Mouse (Mus musculus): ENCODE measurements around the gene Zfp663. TPM values are rescaled to one million over a fixed set of nuclear protein-coding genes. Genes with fewer than 3 reads are reported as not detected.
A peak's percentile ranks its signal among the peaks of the same experiment; 100 is the strongest.

Zfp663 gene
- polyA plus RNA-seq (2014; fragmentation: Nextera tagmentation; extraction: Ambion mirVana) = 0.28 and 0.69 TPM in 2 replicates

GRCm38 (mm10) chr2:165368496-165368895 lies at the start of gene Zfp663:
Gene Zfp663, minus strand, starts transcription at chr2:165368729.
- Histone ChIP-seq H3K4me2 (peak within 1 kb of the TSS; percentile 59), H3K27me3 (ENCODE audit: control insufficient read depth, insufficient read depth, low read length) (peaks cover 27% of the 10 kb centered on the region), H3K36me3 (ENCODE audit: control insufficient read depth, insufficient read depth, low read length) (no peaks in the 10 kb centered on the region), H3K27ac (ENCODE audit: low read depth, low read length) (no peak within 1 kb of the TSS), H3K4me1 (ENCODE audit: control insufficient read depth, insufficient read depth, low read length) (peaks cover 12% of the 10 kb centered on the region), H3K4me3 (ENCODE audit: low read depth, low read length) (peak within 1 kb of the TSS; percentile 34), H3K9me3 (replicated peaks; ENCODE audit: control insufficient read depth, low read length) (no peaks in the 10 kb centered on the region), H3K9ac (ENCODE audit: low read depth, low read length) (no peak within 1 kb of the TSS)
- no peak for ATAC-seq (replicated peaks; ENCODE audit: insufficient number of reproducible peaks, low FRiP score, low TSS enrichment)
- WGBS (ENCODE audit: insufficient replicate concordance) = 2% methylated on average over 27 of the region's 27 CpGs

GRCm38 (mm10) chr2:165417291-165417690 lies 48.8 kb upstream of the Zfp663 start:
- H3K9me3 ChIP-seq (replicated peaks; ENCODE audit: control insufficient read depth, low read length) = no peaks in the 10 kb centered on the region
- no peak overlapping the region for H3K9ac ChIP-seq (ENCODE audit: low read depth, low read length)
- H3K36me3 ChIP-seq (ENCODE audit: control insufficient read depth, insufficient read depth, low read length) = no peaks in the 10 kb centered on the region
- WGBS (ENCODE audit: insufficient replicate concordance) = 61% methylated on average over 7 of the region's 7 CpGs
- H3K27ac ChIP-seq (ENCODE audit: low read depth, low read length) = no peak overlapping the region
- 0 out of 2 replicates have a peak, but pooled peaks cover 3% of the 10 kb centered on the region for H3K4me1 ChIP-seq (ENCODE audit: control insufficient read depth, insufficient read depth, low read length)
- no peak; the same call in 1 of the 2 replicates for ATAC-seq (replicated peaks; ENCODE audit: insufficient number of reproducible peaks, low FRiP score, low TSS enrichment)
- H3K4me3 ChIP-seq (ENCODE audit: low read depth, low read length) = no peak overlapping the region
- H3K4me2 ChIP-seq = no peak overlapping the region
- H3K27me3 ChIP-seq (ENCODE audit: control insufficient read depth, insufficient read depth, low read length) = no peaks in the 10 kb centered on the region

- H3K4me2 ChIP-seq = no peak overlapping the region
- no peaks in the 10 kb centered on the region for H3K9me3 ChIP-seq (replicated peaks; ENCODE audit: control insufficient read depth, low read length)
- no peak for ATAC-seq (replicated peaks; ENCODE audit: insufficient number of reproducible peaks, low FRiP score, low TSS enrichment)
- WGBS (ENCODE audit: insufficient replicate concordance) = 61% methylated on average over 6 of the region's 6 CpGs
- H3K4me3 ChIP-seq (ENCODE audit: low read depth, low read length) = no peak overlapping the region
- H3K4me1 ChIP-seq (ENCODE audit: control insufficient read depth, insufficient read depth, low read length) = 0 out of 2 replicates have a peak, but pooled peaks cover 3% of the 10 kb centered on the region
- H3K36me3 ChIP-seq (ENCODE audit: control insufficient read depth, insufficient read depth, low read length) = no peaks in the 10 kb centered on the region
- H3K27me3 ChIP-seq (ENCODE audit: control insufficient read depth, insufficient read depth, low read length) = no peaks in the 10 kb centered on the region
- no peak overlapping the region for H3K27ac ChIP-seq (ENCODE audit: low read depth, low read length)
- no peak overlapping the region for H3K9ac ChIP-seq (ENCODE audit: low read depth, low read length)
These were observed 47.3 kb upstream of the Zfp663 start for GRCm38 (mm10) chr2:165415795-165416194.

- WGBS (ENCODE audit: insufficient replicate concordance) = 43% methylated on average over 11 of the region's 11 CpGs
- ATAC-seq (replicated peaks; ENCODE audit: insufficient number of reproducible peaks, low FRiP score, low TSS enrichment) = no peak
- Histone ChIP-seq H3K9ac (ENCODE audit: low read depth, low read length) (no peak overlapping the region), H3K9me3 (replicated peaks; ENCODE audit: control insufficient read depth, low read length) (no peaks in the 10 kb centered on the region), H3K36me3 (ENCODE audit: control insufficient read depth, insufficient read depth, low read length) (no peaks in the 10 kb centered on the region), H3K27ac (ENCODE audit: low read depth, low read length) (no peak overlapping the region), H3K4me1 (ENCODE audit: control insufficient read depth, insufficient read depth, low read length) (0 out of 2 replicates have a peak, but pooled peaks cover 3% of the 10 kb centered on the region), H3K4me2 (no peak overlapping the region), H3K27me3 (ENCODE audit: control insufficient read depth, insufficient read depth, low read length) (no peaks in the 10 kb centered on the region), H3K4me3 (ENCODE audit: low read depth, low read length) (no peak overlapping the region)
These were observed 46.7 kb upstream of the Zfp663 start for GRCm38 (mm10) chr2:165415141-165415721.

- Histone ChIP-seq H3K4me1 (ENCODE audit: control insufficient read depth, insufficient read depth, low read length) (0 out of 2 replicates have a peak, but pooled peaks cover 3% of the 10 kb centered on the region), H3K9ac (ENCODE audit: low read depth, low read length) (no peak overlapping the region), H3K27ac (ENCODE audit: low read depth, low read length) (no peak overlapping the region), H3K4me2 (no peak overlapping the region), H3K27me3 (ENCODE audit: control insufficient read depth, insufficient read depth, low read length) (no peaks in the 10 kb centered on the region), H3K36me3 (ENCODE audit: control insufficient read depth, insufficient read depth, low read length) (no peaks in the 10 kb centered on the region), H3K4me3 (ENCODE audit: low read depth, low read length) (no peak overlapping the region), H3K9me3 (replicated peaks; ENCODE audit: control insufficient read depth, low read length) (no peaks in the 10 kb centered on the region)
- no peak for ATAC-seq (replicated peaks; ENCODE audit: insufficient number of reproducible peaks, low FRiP score, low TSS enrichment)
- 67% methylated on average over 5 of the region's 5 CpGs for WGBS (ENCODE audit: insufficient replicate concordance)
These were observed 45.8 kb upstream of the Zfp663 start for GRCm38 (mm10) chr2:165414321-165414720.

GRCm38 (mm10) chr2:165413884-165414283 lies 45.4 kb upstream of the Zfp663 start:
- no peaks in the 10 kb centered on the region for H3K36me3 ChIP-seq (ENCODE audit: control insufficient read depth, insufficient read depth, low read length)
- H3K27me3 ChIP-seq (ENCODE audit: control insufficient read depth, insufficient read depth, low read length) = no peaks in the 10 kb centered on the region
- H3K4me2 ChIP-seq = no peak overlapping the region
- no peak for ATAC-seq (replicated peaks; ENCODE audit: insufficient number of reproducible peaks, low FRiP score, low TSS enrichment)
- H3K4me3 ChIP-seq (ENCODE audit: low read depth, low read length) = no peak overlapping the region
- no peaks in the 10 kb centered on the region for H3K9me3 ChIP-seq (replicated peaks; ENCODE audit: control insufficient read depth, low read length)
- H3K4me1 ChIP-seq (ENCODE audit: control insufficient read depth, insufficient read depth, low read length) = 0 out of 2 replicates have a peak, but pooled peaks cover 3% of the 10 kb centered on the region
- no peak overlapping the region for H3K9ac ChIP-seq (ENCODE audit: low read depth, low read length)
- 52% methylated on average over 3 of the region's 3 CpGs for WGBS (ENCODE audit: insufficient replicate concordance)
- no peak overlapping the region for H3K27ac ChIP-seq (ENCODE audit: low read depth, low read length)

- no peak for ATAC-seq (replicated peaks; ENCODE audit: insufficient number of reproducible peaks, low FRiP score, low TSS enrichment)
- no peak overlapping the region for H3K4me3 ChIP-seq (ENCODE audit: low read depth, low read length)
- whole genome bisulfite sequencing (ENCODE audit: insufficient replicate concordance) = 44% methylated on average over 10 of the region's 10 CpGs
These were observed 39.3 kb upstream of the Zfp663 start for GRCm38 (mm10) chr2:165407700-165408301.

GRCm38 (mm10) chr2:165405351-165405750 lies 36.8 kb upstream of the Zfp663 start:
- H3K9me3 ChIP-seq (replicated peaks; ENCODE audit: control insufficient read depth, low read length) = no peaks in the 10 kb centered on the region
- H3K27me3 ChIP-seq (ENCODE audit: control insufficient read depth, insufficient read depth, low read length) = no peaks in the 10 kb centered on the region
- no peaks in the 10 kb centered on the region for H3K36me3 ChIP-seq (ENCODE audit: control insufficient read depth, insufficient read depth, low read length)
- no peak overlapping the region for H3K4me3 ChIP-seq (ENCODE audit: low read depth, low read length)
- H3K9ac ChIP-seq (ENCODE audit: low read depth, low read length) = no peak overlapping the region
- no peak overlapping the region for H3K4me2 ChIP-seq
- WGBS (ENCODE audit: insufficient replicate concordance) = 25% methylated on average over 6 of the region's 6 CpGs
- H3K4me1 ChIP-seq (ENCODE audit: control insufficient read depth, insufficient read depth, low read length) = 0 out of 2 replicates have a peak, but pooled peaks cover 4% of the 10 kb centered on the region
- 0 out of 2 replicates have a peak, but pooled peaks have one; percentile 35 for ATAC-seq (replicated peaks; ENCODE audit: insufficient number of reproducible peaks, low FRiP score, low TSS enrichment)
- no peak overlapping the region for H3K27ac ChIP-seq (ENCODE audit: low read depth, low read length)

More at GRCm38 (mm10) chr2:165407700-165408301, 39.3 kb upstream of the Zfp663 start:
- Histone ChIP-seq H3K4me1 (ENCODE audit: control insufficient read depth, insufficient read depth, low read length) (no peaks in the 10 kb centered on the region), H3K9me3 (replicated peaks; ENCODE audit: control insufficient read depth, low read length) (no peaks in the 10 kb centered on the region), H3K36me3 (ENCODE audit: control insufficient read depth, insufficient read depth, low read length) (no peaks in the 10 kb centered on the region), H3K9ac (ENCODE audit: low read depth, low read length) (no peak overlapping the region), H3K4me2 (no peak overlapping the region), H3K27ac (ENCODE audit: low read depth, low read length) (no peak overlapping the region), H3K27me3 (ENCODE audit: control insufficient read depth, insufficient read depth, low read length) (no peaks in the 10 kb centered on the region)

All from heart, embryonic 11.5 days (tissue).